Mouse (Mus musculus): ENCODE measurements at regions not wholly inside any gene's neighbourhood (a gene's known extent, or its start where the extent isn't known, plus 50 kb on each side); places are given as distances from the start of the nearest gene placed in this dataset.

DNA sequence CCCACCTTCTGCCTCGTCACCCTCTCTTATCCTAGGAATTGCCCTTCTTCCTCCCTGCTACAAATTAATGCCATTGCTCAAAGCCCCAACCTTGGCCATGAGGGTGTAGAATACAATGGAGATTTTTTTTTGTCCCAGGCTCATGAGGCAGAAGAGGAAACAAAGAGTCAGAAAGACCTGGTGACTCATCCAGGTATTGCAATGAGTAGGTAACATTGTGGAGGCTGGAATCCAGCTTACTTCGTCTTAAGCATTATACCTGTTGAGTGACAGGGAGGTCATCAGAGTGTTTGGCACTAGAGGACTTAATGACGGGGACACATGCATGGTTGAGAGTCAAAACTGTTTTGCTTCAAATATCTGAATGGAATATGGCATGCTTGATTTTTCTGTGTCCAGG is 355.9 kb upstream of the 3110018I06Rik start:
- no peak overlapping the region for H3K9ac ChIP-seq (replicated peaks)
- no peak overlapping the region for H3K4me2 ChIP-seq
- 88% methylated on average over 3 of the region's 3 CpGs for WGBS
- H3K4me1 ChIP-seq: 0 out of 2 replicates have a peak, but pooled peaks cover 4% of the 10 kb centered on the region
- no peak overlapping the region for H3K4me3 ChIP-seq (replicated peaks)
- no peaks in the 10 kb centered on the region for H3K9me3 ChIP-seq (replicated peaks)
- H3K27me3 ChIP-seq (replicated peaks): no peaks in the 10 kb centered on the region; the same call in 1 of the 2 replicates
- no peak overlapping the region for H3K27ac ChIP-seq (replicated peaks)
- no peaks in the 10 kb centered on the region for H3K36me3 ChIP-seq
- no peak for ATAC-seq (ENCODE audit: low FRiP score)

DNA sequence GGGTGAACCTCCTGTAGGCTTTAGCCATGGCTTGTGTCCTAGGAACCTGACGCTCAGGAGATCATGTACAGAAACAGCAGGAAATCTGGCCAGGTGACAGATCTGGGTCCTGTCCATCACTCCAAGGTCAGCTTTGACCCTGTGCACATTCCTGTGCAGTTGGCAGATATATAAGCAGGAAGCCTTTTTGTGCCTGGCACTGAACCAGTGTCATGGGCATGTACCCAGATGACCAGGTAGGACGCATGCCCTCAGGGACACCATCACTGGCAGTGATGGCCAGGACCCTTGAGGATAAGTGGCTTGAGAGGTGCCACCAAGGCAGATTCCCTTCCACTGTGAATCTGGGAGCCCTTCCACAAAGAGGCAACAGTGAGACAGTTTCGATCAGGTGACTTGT is 354.1 kb upstream of the 3110018I06Rik start:
- Histone ChIP-seq H3K27ac (replicated peaks) (no peak overlapping the region), H3K9ac (replicated peaks) (no peak overlapping the region), H3K4me1 (no peaks in the 10 kb centered on the region), H3K36me3 (no peaks in the 10 kb centered on the region), H3K27me3 (replicated peaks) (no peaks in the 10 kb centered on the region; the same call in 1 of the 2 replicates), H3K4me2 (no peak overlapping the region), H3K4me3 (replicated peaks) (no peak overlapping the region), H3K9me3 (replicated peaks) (no peaks in the 10 kb centered on the region)
- 98% methylated on average over 3 of the region's 3 CpGs for WGBS
- ATAC-seq (ENCODE audit: low FRiP score): no peak

DNA sequence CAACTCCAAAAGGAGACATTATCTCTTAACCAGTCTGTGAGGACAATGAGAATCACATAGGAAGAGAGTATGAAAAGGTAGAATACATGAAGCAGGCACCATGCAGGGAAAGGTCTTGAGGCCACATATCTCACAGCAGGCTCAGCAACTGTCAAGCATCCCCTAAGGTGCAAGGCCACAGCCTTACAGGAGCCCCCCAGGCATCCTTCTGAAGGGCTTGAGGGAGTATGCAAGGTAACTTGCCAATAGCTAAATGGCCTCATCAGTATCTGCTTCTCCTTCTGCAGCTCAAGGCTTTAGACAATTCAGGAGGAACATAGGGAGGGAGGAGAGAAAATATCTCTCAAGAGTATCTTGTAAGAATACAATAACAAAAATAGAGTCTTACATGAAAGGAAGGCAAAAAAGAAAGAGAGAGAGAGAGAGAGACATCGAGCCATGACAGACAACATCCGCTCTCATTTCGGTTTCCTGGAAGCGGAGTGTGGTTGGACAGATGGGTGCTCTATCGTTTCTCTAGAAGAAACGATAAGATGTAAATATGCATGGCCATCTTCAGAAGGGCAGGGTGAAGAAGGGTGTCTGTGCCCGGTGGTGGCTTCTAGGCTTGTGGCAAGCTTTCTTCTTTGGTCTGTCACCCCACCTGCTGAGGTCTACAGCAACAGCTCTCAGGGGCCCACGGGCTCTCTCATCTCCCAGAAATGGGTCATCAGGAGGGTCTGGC is 349.6 kb upstream of the 3110018I06Rik start:
- Histone ChIP-seq H3K27me3 (replicated peaks) (no peaks in the 10 kb centered on the region), H3K4me2 (no peak overlapping the region), H3K4me3 (replicated peaks) (no peak overlapping the region), H3K4me1 (no peaks in the 10 kb centered on the region), H3K9me3 (replicated peaks) (no peaks in the 10 kb centered on the region), H3K36me3 (no peaks in the 10 kb centered on the region), H3K27ac (replicated peaks) (no peak overlapping the region), H3K9ac (replicated peaks) (no peak overlapping the region)
- 93% methylated on average over 8 of the region's 8 CpGs for WGBS
- no peak for ATAC-seq (ENCODE audit: low FRiP score)

DNA sequence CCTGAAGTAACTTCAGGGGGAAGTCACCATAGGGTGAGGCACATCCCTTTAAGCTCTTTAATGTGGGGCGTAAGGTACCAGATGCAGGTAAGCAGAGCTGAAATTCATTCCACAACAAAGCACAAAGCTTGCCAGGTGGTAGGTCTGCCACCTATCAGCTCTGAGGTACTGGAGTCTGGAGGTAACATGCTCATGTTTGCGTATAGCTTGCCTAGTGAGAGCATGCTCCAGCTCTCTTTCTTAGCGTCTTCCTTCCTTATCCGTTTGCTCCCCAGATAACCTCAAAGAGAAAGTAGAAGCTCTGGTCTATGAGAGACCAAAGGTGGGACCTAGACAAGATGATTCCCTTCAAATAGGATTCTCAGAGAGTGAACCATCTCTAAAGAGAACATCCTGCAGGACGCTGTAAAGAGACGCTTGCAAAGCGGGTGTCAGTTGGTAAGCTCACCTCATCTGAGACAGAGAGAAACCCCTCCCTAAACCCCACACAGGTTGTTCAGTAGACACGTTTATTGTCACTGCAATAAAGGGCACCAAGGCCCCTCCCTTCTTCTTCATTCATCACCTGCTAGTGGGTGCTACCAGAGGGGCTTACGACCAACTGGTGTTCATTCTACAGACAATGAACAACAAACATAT is 347.4 kb upstream of the 3110018I06Rik start:
- WGBS: 88% methylated on average over 9 of the region's 9 CpGs
- Histone ChIP-seq H3K9ac (replicated peaks) (no peak overlapping the region), H3K4me1 (no peaks in the 10 kb centered on the region), H3K9me3 (replicated peaks) (no peaks in the 10 kb centered on the region), H3K27ac (replicated peaks) (no peak overlapping the region), H3K4me2 (no peak overlapping the region), H3K36me3 (no peaks in the 10 kb centered on the region), H3K27me3 (replicated peaks) (no peaks in the 10 kb centered on the region), H3K4me3 (replicated peaks) (no peak overlapping the region)
- ATAC-seq (ENCODE audit: low FRiP score): no peak

DNA sequence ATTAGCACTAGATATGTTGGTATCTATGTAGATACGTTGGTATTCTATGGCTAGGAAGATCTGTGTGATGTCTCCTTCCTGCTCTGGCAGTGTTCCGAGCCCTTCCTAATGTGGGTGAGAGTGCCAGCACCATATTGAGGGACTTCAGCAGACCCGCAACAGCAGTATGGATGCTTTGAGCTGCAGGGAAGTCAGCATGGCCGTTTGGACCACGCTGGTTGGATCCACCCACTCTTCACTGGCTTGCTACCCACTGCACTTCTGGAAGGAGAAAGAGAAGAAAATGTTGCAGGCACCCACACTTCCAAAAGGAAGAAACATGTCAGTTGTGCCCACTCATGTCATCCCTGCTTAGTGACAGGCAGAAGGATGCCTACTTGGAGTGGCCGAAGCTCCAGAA is 346.2 kb upstream of the 3110018I06Rik start:
- Histone ChIP-seq H3K27ac (replicated peaks) (no peak overlapping the region), H3K36me3 (no peaks in the 10 kb centered on the region), H3K9ac (replicated peaks) (no peak overlapping the region), H3K4me1 (no peaks in the 10 kb centered on the region), H3K9me3 (replicated peaks) (no peaks in the 10 kb centered on the region), H3K27me3 (replicated peaks) (no peaks in the 10 kb centered on the region), H3K4me2 (no peak overlapping the region), H3K4me3 (replicated peaks) (no peak overlapping the region)
- WGBS: 92% methylated on average over 6 of the region's 6 CpGs
- ATAC-seq (ENCODE audit: low FRiP score): no peak

DNA sequence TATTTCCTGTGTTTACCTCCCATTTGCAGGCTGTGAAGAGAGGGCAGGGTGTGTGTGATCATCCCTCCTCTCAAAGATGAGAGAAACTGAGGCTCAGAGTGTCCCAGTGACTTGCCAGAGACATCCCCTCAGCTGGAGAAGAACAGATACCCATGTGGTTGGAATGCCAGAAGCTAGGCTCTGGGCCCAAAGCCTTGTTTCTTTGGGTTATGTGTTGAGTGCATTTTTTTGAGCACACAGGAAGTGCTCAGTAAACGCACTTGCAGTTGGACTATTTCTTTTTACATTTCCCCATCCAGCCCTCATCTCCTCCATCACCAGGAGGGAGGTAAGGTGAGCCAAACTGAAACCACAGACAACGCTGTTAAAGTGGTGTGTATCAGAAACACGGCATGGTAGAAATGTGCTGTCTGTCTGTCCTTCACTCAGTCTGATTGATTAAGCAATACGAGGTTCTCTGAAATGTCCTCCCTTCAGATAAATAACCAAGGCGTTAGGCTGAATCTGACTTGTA is 341.8 kb upstream of the 3110018I06Rik start:
- Histone ChIP-seq H3K4me3 (replicated peaks) (no peak overlapping the region), H3K4me1 (no peaks in the 10 kb centered on the region), H3K4me2 (no peak overlapping the region), H3K36me3 (no peaks in the 10 kb centered on the region), H3K27ac (replicated peaks) (no peak overlapping the region), H3K9me3 (replicated peaks) (no peaks in the 10 kb centered on the region), H3K27me3 (replicated peaks) (no peaks in the 10 kb centered on the region), H3K9ac (replicated peaks) (no peak overlapping the region)
- no peak for ATAC-seq (ENCODE audit: low FRiP score)
- WGBS: 89% methylated on average over 5 of the region's 5 CpGs

DNA sequence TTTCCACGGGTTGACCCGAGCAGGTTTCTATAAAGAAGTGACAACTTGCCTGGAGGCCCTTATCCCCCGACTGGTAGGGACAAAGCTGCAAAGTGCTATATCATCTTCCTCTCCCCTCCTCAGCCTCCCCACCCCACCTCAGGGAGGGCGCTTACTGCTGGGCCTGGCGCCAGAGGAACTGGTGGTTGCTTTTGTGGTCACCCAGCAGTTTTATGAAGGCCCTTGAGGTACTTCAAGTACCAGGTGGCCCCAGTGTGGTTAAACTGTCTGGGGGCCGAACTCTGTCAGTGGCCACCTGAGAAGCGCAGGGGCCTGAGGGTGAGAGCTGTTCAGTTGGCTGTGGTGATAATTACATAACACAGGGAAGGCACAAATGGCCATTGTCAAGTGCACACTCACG is 340.0 kb upstream of the 3110018I06Rik start:
- WGBS: 65% methylated on average over 8 of the region's 8 CpGs
- no peak overlapping the region for H3K4me2 ChIP-seq
- no peaks in the 10 kb centered on the region for H3K4me1 ChIP-seq
- H3K36me3 ChIP-seq: no peaks in the 10 kb centered on the region
- no peak overlapping the region for H3K27ac ChIP-seq (replicated peaks)
- no peak overlapping the region for H3K9ac ChIP-seq (replicated peaks)
- no peaks in the 10 kb centered on the region for H3K9me3 ChIP-seq (replicated peaks)
- no peak overlapping the region for H3K4me3 ChIP-seq (replicated peaks)
- no peak for ATAC-seq (ENCODE audit: low FRiP score)
- no peaks in the 10 kb centered on the region for H3K27me3 ChIP-seq (replicated peaks)

DNA sequence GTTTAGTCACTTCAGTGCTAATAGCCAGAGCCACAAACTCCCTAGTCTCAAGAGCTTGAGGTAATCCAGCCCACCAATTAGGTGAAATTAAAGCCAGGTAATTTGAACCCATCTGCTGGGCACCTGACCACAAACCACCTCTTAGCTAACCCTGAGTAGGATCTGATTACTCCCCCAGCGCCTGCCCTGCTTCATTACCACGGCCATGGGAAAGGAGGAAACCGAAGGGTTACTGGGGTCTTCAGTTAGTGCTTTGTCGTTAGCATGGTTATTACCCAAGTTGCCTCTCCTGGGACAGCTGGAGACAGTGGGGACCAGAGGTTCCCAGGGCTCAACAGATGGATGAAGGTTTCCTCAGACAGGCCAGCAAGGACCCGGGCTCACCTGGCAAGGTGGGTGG is 337.3 kb upstream of the 3110018I06Rik start:
- Histone ChIP-seq H3K9me3 (replicated peaks) (no peaks in the 10 kb centered on the region), H3K4me1 (no peaks in the 10 kb centered on the region), H3K36me3 (no peaks in the 10 kb centered on the region), H3K4me2 (no peak overlapping the region), H3K27me3 (replicated peaks) (no peaks in the 10 kb centered on the region), H3K9ac (replicated peaks) (no peak overlapping the region), H3K4me3 (replicated peaks) (no peak overlapping the region), H3K27ac (replicated peaks) (no peak overlapping the region)
- no peak for ATAC-seq (ENCODE audit: low FRiP score)
- 65% methylated on average over 5 of the region's 5 CpGs for WGBS

DNA sequence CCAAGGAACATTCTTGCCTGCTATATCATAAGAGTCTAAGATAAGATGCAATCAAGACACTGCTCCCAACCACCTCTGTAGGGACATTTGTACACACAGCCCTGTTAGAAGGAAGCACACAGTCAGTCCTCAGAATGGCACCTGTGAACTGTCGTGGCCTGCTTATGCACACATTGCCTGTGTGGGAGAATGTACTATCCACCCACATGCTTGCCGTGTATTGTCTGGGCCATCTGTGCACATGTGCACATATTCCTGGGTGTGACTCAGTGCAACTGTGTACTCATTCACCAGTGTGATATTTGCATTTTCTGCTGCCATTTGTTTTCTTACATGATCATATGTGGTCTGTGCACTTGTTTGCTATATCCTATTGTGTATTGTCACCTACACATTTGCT is 333.8 kb upstream of the 3110018I06Rik start:
- Histone ChIP-seq H3K9ac (replicated peaks) (no peak overlapping the region), H3K27ac (replicated peaks) (no peak overlapping the region), H3K9me3 (replicated peaks) (no peaks in the 10 kb centered on the region), H3K36me3 (no peaks in the 10 kb centered on the region), H3K27me3 (replicated peaks) (0 out of 2 replicates have a peak, but pooled peaks cover 4% of the 10 kb centered on the region), H3K4me2 (no peak overlapping the region), H3K4me3 (replicated peaks) (no peak overlapping the region), H3K4me1 (no peaks in the 10 kb centered on the region; the same call in 1 of the 2 replicates)
- WGBS: 91% methylated on average over 2 of the region's 2 CpGs
- ATAC-seq (ENCODE audit: low FRiP score): no peak

DNA sequence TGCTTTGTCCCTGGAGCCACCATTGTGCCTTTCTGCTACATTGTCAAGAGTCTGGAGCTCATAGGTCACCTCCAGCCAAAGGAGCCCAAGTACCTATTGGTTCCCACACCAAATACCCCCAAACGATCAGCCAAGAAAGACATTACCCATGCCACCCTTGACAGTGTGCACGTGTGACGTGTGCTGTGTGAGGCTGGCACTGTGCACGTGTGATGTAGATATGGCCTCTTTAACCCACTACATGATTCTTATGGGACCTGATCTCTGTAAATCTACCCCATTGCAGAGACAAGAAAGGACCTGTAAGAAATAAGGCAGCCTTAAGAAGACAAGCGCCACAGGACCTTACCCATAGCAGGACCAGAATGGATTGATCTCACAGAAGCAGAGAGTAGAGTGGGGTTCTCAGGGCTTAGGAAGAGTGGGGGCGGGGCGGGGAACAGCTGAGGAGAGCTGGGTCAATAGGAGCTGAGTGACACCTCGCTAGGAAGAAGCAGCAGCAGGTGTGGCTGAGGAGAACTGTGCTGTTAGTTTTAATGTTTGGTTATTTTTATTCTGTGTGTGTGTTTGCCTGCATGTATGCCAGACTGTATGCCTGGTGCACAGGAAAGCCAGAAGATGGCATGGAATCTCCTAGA is 331.5 kb upstream of the 3110018I06Rik start:
- 84% methylated on average over 8 of the region's 8 CpGs for WGBS
- Histone ChIP-seq H3K36me3 (no peaks in the 10 kb centered on the region), H3K4me1 (peaks cover 13% of the 10 kb centered on the region), H3K27ac (replicated peaks) (no peak overlapping the region), H3K4me2 (no peak overlapping the region), H3K9me3 (replicated peaks) (no peaks in the 10 kb centered on the region), H3K4me3 (replicated peaks) (no peak overlapping the region), H3K27me3 (replicated peaks) (0 out of 2 replicates have a peak, but pooled peaks cover 4% of the 10 kb centered on the region), H3K9ac (replicated peaks) (no peak overlapping the region)
- no peak for ATAC-seq (ENCODE audit: low FRiP score)

DNA sequence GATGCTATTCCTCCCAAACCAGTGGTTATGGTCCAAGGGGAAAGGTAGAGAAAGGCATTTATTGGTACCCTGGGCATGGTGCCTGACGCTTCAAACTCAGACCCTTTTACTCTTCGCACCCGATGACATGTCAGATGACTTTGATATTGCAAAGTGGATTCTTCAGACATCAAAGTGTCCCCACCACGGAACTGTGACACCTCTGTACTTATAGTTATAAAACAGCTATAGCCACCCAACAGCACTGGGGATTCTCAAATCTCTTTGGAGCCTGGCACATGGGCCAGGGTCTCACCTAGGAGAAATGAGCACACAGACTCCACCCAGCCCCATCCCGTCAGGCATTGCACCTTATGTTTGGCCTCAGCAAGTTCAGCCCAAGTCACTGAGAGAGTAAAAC is 329.3 kb upstream of the 3110018I06Rik start:
- Histone ChIP-seq H3K27me3 (replicated peaks) (0 out of 2 replicates have a peak, but pooled peaks cover 4% of the 10 kb centered on the region), H3K4me3 (replicated peaks) (no peak overlapping the region), H3K4me1 (peaks cover 13% of the 10 kb centered on the region), H3K36me3 (no peaks in the 10 kb centered on the region), H3K9me3 (replicated peaks) (no peaks in the 10 kb centered on the region), H3K9ac (replicated peaks) (no peak overlapping the region), H3K27ac (replicated peaks) (no peak overlapping the region), H3K4me2 (no peak overlapping the region)
- 76% methylated on average over 5 of the region's 5 CpGs for whole genome bisulfite sequencing
- ATAC-seq (ENCODE audit: low FRiP score): no peak

DNA sequence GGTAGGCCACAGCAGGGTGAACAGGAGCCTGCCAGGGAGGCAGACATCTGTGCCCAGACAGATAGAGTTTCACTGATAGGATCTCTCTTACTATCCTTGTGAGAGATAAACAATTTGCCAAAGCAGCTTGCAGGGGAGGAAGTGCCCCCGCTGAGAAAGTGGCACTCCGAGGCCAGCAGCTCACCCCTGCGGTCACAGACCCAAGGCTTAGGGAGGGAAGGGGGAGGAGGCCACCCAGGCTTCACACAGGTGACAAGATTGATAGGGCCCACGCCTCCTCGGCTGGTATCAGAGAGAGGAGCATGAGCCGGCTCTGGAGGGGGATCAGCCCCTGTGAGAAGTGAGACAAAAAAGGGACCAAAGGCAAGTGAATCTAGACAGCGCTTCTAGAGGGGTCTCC is 328.3 kb upstream of the 3110018I06Rik start:
- Histone ChIP-seq H3K27me3 (replicated peaks) (0 out of 2 replicates have a peak, but pooled peaks cover 4% of the 10 kb centered on the region), H3K4me2 (no peak overlapping the region), H3K36me3 (no peaks in the 10 kb centered on the region), H3K4me1 (peaks cover 13% of the 10 kb centered on the region), H3K9me3 (replicated peaks) (no peaks in the 10 kb centered on the region), H3K27ac (replicated peaks) (no peak overlapping the region), H3K9ac (replicated peaks) (no peak overlapping the region), H3K4me3 (replicated peaks) (no peak overlapping the region)
- WGBS: 10% methylated on average over 7 of the region's 7 CpGs
- ATAC-seq (ENCODE audit: low FRiP score): no peak

All from neural tube, embryonic 15.5 days (tissue).